Comparison of ENCODE assay signal across 7 mouse cellular contexts in the genomic region with DNA sequence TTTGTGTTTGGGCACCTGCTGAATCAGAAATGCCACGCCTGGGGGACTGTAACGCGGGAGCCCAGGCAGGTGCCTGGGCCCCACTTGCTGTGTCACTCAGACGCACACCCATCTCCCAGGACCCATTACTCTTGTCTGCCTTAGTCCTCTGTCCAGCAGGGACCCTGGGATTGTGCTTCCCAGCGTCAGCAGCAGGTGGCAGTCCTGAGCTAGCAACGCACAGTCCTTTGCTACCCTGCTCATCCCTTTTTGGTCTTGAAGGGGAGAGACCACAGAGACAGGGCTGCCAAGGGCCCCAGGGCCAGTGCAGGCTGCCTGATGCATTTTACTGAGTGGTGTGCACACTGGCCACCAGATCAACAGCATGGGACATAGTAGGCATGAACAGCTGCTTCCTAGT. TPM values are rescaled to one million over a fixed set of nuclear protein-coding genes. Genes with fewer than 3 reads are reported as not detected.
DNase-seq lines count a peak whose midpoint lies in the region; ATAC-seq and TF ChIP-seq lines count a peak whose summit lies in the region.

No protein-coding gene starts in this region.

- no peaks in the 10 kb centered on the region for H3K27me3 ChIP-seq in forebrain, embryonic 15.5 days
- no peaks in the 10 kb centered on the region for H3K27me3 ChIP-seq in hindbrain, postnatal 0 days (ENCODE audit: insufficient read depth, low read length)
- H3K27me3 ChIP-seq in midbrain, embryonic 11.5 days (ENCODE audit: control insufficient read depth, insufficient read depth, low read length) = no peaks in the 10 kb centered on the region

- intact Hi-C loops in left cerebral cortex, postnatal 25 days (cut with DNase I) = no loop called here

- peak; percentile 60 for DNase-seq in Muller cell, postnatal 12 days (ENCODE audit: inconsistent ontology term)
- peak; percentile 36 for DNase-seq in c-Kit-positive CD71-negative TER-119-negative erythroid progenitor cells, embryonic 14.5 days (ENCODE audit: low read depth)
- DNase-seq in hindbrain, postnatal 0 days (ENCODE audit: low spot score) = peak; percentile 67
- DNase-seq in left cerebral cortex, postnatal 25 days (ENCODE audit: low spot score in 2 of 2) = peak; percentile 65 to 71
- peak; percentile 98 for DNase-seq in midbrain, embryonic 11.5 days (ENCODE audit: low spot score, missing footprints)
- peak; percentile 30 to 52 for DNase-seq in spleen, postnatal 14 days (ENCODE audit: low spot score in 2 of 2)

- TF ChIP-seq CTCF in hindbrain, postnatal 0 days (IDR thresholded peaks at IDR 0.05; ENCODE audit: low read depth) = peak; percentile 88

- no peak overlapping the region for H3K27ac ChIP-seq in forebrain, embryonic 15.5 days (replicated peaks)
- H3K27ac ChIP-seq in hindbrain, postnatal 0 days = no peak overlapping the region
- no peak overlapping the region for H3K27ac ChIP-seq in midbrain, embryonic 11.5 days (ENCODE audit: low read depth, low read length)

- H3K4me2 ChIP-seq in forebrain, embryonic 15.5 days (replicated peaks) = no peak overlapping the region
- no peak overlapping the region for H3K4me2 ChIP-seq in hindbrain, postnatal 0 days (ENCODE audit: low read depth, low read length)
- no peak overlapping the region for H3K4me2 ChIP-seq in midbrain, embryonic 11.5 days

- H3K9ac ChIP-seq in forebrain, embryonic 15.5 days (replicated peaks) = no peak overlapping the region
- H3K9ac ChIP-seq in hindbrain, postnatal 0 days (replicated peaks; ENCODE audit: low read length) = no peak overlapping the region
- no peak overlapping the region for H3K9ac ChIP-seq in midbrain, embryonic 11.5 days (ENCODE audit: low read length)

- 8% methylated on average over 6 of the region's 6 CpGs for WGBS in forebrain, embryonic 15.5 days
- 4% methylated on average over 6 of the region's 6 CpGs for WGBS in hindbrain, postnatal 0 days
- WGBS in midbrain, embryonic 11.5 days = 17% methylated on average over 6 of the region's 6 CpGs

- no peaks in the 10 kb centered on the region for H3K4me1 ChIP-seq in forebrain, embryonic 15.5 days
- H3K4me1 ChIP-seq in hindbrain, postnatal 0 days (ENCODE audit: insufficient read depth, low read length) = no peaks in the 10 kb centered on the region
- H3K4me1 ChIP-seq in midbrain, embryonic 11.5 days (ENCODE audit: control insufficient read depth, insufficient read depth, low read length) = no peaks in the 10 kb centered on the region

- ATAC-seq in forebrain, embryonic 15.5 days (replicated peaks) = peak; percentile 55; the same call in 1 of the 2 replicates
- peak; percentile 68; the same call in 1 of the 2 replicates for ATAC-seq in hindbrain, postnatal 0 days
- peak; percentile 55 for ATAC-seq in midbrain, embryonic 11.5 days (ENCODE audit: low FRiP score)

- no peaks in the 10 kb centered on the region for H3K36me3 ChIP-seq in forebrain, embryonic 15.5 days
- no peaks in the 10 kb centered on the region for H3K36me3 ChIP-seq in hindbrain, postnatal 0 days (ENCODE audit: insufficient read depth, low read length)
- no peaks in the 10 kb centered on the region for H3K36me3 ChIP-seq in midbrain, embryonic 11.5 days (ENCODE audit: control insufficient read depth, insufficient read depth, low read length)

- H3K9me3 ChIP-seq in forebrain, embryonic 15.5 days = no peaks in the 10 kb centered on the region
- H3K9me3 ChIP-seq in hindbrain, postnatal 0 days (ENCODE audit: low read length) = no peaks in the 10 kb centered on the region
- no peaks in the 10 kb centered on the region for H3K9me3 ChIP-seq in midbrain, embryonic 11.5 days (ENCODE audit: control insufficient read depth, low read length)

- no peak overlapping the region for H3K4me3 ChIP-seq in forebrain, embryonic 15.5 days
- H3K4me3 ChIP-seq in hindbrain, postnatal 0 days (ENCODE audit: low read length) = no peak overlapping the region
- H3K4me3 ChIP-seq in midbrain, embryonic 11.5 days (ENCODE audit: low read depth, low read length) = no peak overlapping the region

RNA-seq across cellular contexts. Expression of gene Aspg, which starts 28.8 kb away (rescaled TPM):
- 0.20 and 0.22 TPM in 2 replicates for polyA plus RNA-seq in forebrain, embryonic 15.5 days (2015; fragmentation: Nextera tagmentation; extraction: Ambion mirVana)
- total RNA-seq in hindbrain, postnatal 0 days (2014; rRNA removed) = 1.8 and 7.8 TPM in 2 replicates
- 1.8 and 2.2 TPM in 2 replicates for polyA plus RNA-seq in hindbrain, postnatal 0 days (2015; fragmentation: Nextera tagmentation; extraction: Ambion mirVana)
- total RNA-seq in left cerebral cortex, postnatal 25 days (2021) = 1 to 10 TPM; 4.2 to 4.4 TPM
- 0.25 TPM in 1 of 2 replicates, not detected in the other for polyA plus RNA-seq in midbrain, embryonic 11.5 days (2014; fragmentation: Nextera tagmentation; extraction: Ambion mirVana)

Comparison
In these comparisons a context has a peak if more than half of its experiments do, and no peak if none do; other contexts are left out.
1. DNase-seq: peak in every context shown above with its lines; median percentile 98 in midbrain, embryonic 11.5 days; 68 in left cerebral cortex, postnatal 25 days; 67 in hindbrain, postnatal 0 days; 60 in Muller cell, postnatal 12 days; 41 in spleen, postnatal 14 days; 36 in c-Kit-positive CD71-negative TER-119-negative erythroid progenitor cells, embryonic 14.5 days.